Mouse (Mus musculus): ENCODE data around the gene Fam174a. TPM values are rescaled to one million over a fixed set of nuclear protein-coding genes. Genes with fewer than 3 reads are reported as not detected.

Fam174a gene
- total RNA-seq (2014; rRNA removed; ENCODE audit: low replicate concordance), result 31.5 and 57.1 TPM in 2 replicates
- 36.1 and 39.5 TPM in 2 replicates for polyA plus RNA-seq (2015; fragmentation: Nextera tagmentation; extraction: Ambion mirVana)

- peak; percentile 94 for DNase-seq (ENCODE audit: low spot score)
- H3K36me3 ChIP-seq (replicated peaks; ENCODE audit: control insufficient read depth, insufficient read depth, low read length), result no peaks in the 10 kb centered on the region
- no peaks in the 10 kb centered on the region for H3K27me3 ChIP-seq (ENCODE audit: control insufficient read depth, insufficient read depth, low read length)
- under 1% methylated on average over 79 of the region's 79 CpGs for WGBS
- H3K9me3 ChIP-seq (replicated peaks; ENCODE audit: control insufficient read depth, low read length), result no peaks in the 10 kb centered on the region
- peak within 1 kb of the TSS; percentile 79 for H3K4me2 ChIP-seq (ENCODE audit: low read depth, low read length)
- H3K27ac ChIP-seq (ENCODE audit: low read depth), result peak within 1 kb of the TSS; percentile 85
- ATAC-seq (ENCODE audit: insufficient read depth, low read depth), result peak; percentile 100
- peak within 1 kb of the TSS; percentile 85 for H3K9ac ChIP-seq (replicated peaks; ENCODE audit: low read depth, low read length)
- peaks cover 29% of the 10 kb centered on the region for H3K4me1 ChIP-seq (ENCODE audit: control insufficient read depth, insufficient read depth)
- TF ChIP-seq CTCF (IDR thresholded peaks at IDR 0.05; ENCODE audit: low read depth) (no peak), EP300 (IDR thresholded peaks at IDR 0.05; ENCODE audit: low read depth) (no peak)
- H3K4me3 ChIP-seq (ENCODE audit: low read depth, low read length), result peak within 1 kb of the TSS; percentile 90
Measured at GRCm38 (mm10) chr1:95313393-95314228, at the start of gene Fam174a. Gene Fam174a, plus strand, starts transcription at chr1:95313623.

- no peaks in the 10 kb centered on the region for H3K9me3 ChIP-seq (replicated peaks; ENCODE audit: control insufficient read depth, low read length)
- TF ChIP-seq CTCF (IDR thresholded peaks at IDR 0.05; ENCODE audit: low read depth), result no peak
- TF ChIP-seq EP300 (IDR thresholded peaks at IDR 0.05; ENCODE audit: low read depth), result no peak
- no peak overlapping the region for H3K4me3 ChIP-seq (ENCODE audit: low read depth, low read length)
- no peak overlapping the region for H3K27ac ChIP-seq (ENCODE audit: low read depth)
- DNase-seq (ENCODE audit: low spot score) (no peak), ATAC-seq (ENCODE audit: insufficient read depth, low read depth) (no peak)
- no peaks in the 10 kb centered on the region for H3K4me1 ChIP-seq (ENCODE audit: control insufficient read depth, insufficient read depth)
- 78% methylated on average over 2 of the region's 2 CpGs for WGBS
- no peak overlapping the region for H3K9ac ChIP-seq (replicated peaks; ENCODE audit: low read depth, low read length)
- H3K4me2 ChIP-seq (ENCODE audit: low read depth, low read length), result no peak overlapping the region
- H3K27me3 ChIP-seq (ENCODE audit: control insufficient read depth, insufficient read depth, low read length), result no peaks in the 10 kb centered on the region
- H3K36me3 ChIP-seq (replicated peaks; ENCODE audit: control insufficient read depth, insufficient read depth, low read length), result no peaks in the 10 kb centered on the region
Measured at GRCm38 (mm10) chr1:95263843-95264242, 49.6 kb upstream of the Fam174a start.

- H3K4me3 ChIP-seq (ENCODE audit: low read depth, low read length), result no peak overlapping the region
- no peaks in the 10 kb centered on the region for H3K4me1 ChIP-seq (ENCODE audit: control insufficient read depth, insufficient read depth)
- no peak overlapping the region for H3K9ac ChIP-seq (replicated peaks; ENCODE audit: low read depth, low read length)
- no peaks in the 10 kb centered on the region for H3K27me3 ChIP-seq (ENCODE audit: control insufficient read depth, insufficient read depth, low read length)
- ATAC-seq (ENCODE audit: insufficient read depth, low read depth) (no peak), DNase-seq (ENCODE audit: low spot score) (no peak)
- TF ChIP-seq EP300 (IDR thresholded peaks at IDR 0.05; ENCODE audit: low read depth) (no peak), CTCF (IDR thresholded peaks at IDR 0.05; ENCODE audit: low read depth) (no peak)
- WGBS, result 59% methylated on average over 13 of the region's 13 CpGs
- H3K9me3 ChIP-seq (replicated peaks; ENCODE audit: control insufficient read depth, low read length), result no peaks in the 10 kb centered on the region
- no peak overlapping the region for H3K27ac ChIP-seq (ENCODE audit: low read depth)
- no peaks in the 10 kb centered on the region for H3K36me3 ChIP-seq (replicated peaks; ENCODE audit: control insufficient read depth, insufficient read depth, low read length)
- peak overlapping the region; percentile 35 for H3K4me2 ChIP-seq (ENCODE audit: low read depth, low read length)
Measured at GRCm38 (mm10) chr1:95267950-95268724, 45.3 kb upstream of the Fam174a start.

- H3K4me2 ChIP-seq (ENCODE audit: low read depth, low read length), result no peak overlapping the region
- H3K9ac ChIP-seq (replicated peaks; ENCODE audit: low read depth, low read length), result no peak overlapping the region
- no peaks in the 10 kb centered on the region for H3K4me1 ChIP-seq (ENCODE audit: control insufficient read depth, insufficient read depth)
- no peak for ATAC-seq (ENCODE audit: insufficient read depth, low read depth)
- 33% methylated on average over 1 of the region's 1 CpGs for WGBS
- no peak for DNase-seq (ENCODE audit: low spot score)
- no peaks in the 10 kb centered on the region for H3K27me3 ChIP-seq (ENCODE audit: control insufficient read depth, insufficient read depth, low read length)
- no peak for TF ChIP-seq EP300 (IDR thresholded peaks at IDR 0.05; ENCODE audit: low read depth)
- TF ChIP-seq CTCF (IDR thresholded peaks at IDR 0.05; ENCODE audit: low read depth), result no peak
- H3K36me3 ChIP-seq (replicated peaks; ENCODE audit: control insufficient read depth, insufficient read depth, low read length), result no peaks in the 10 kb centered on the region
- no peaks in the 10 kb centered on the region for H3K9me3 ChIP-seq (replicated peaks; ENCODE audit: control insufficient read depth, low read length)
- H3K4me3 ChIP-seq (ENCODE audit: low read depth, low read length), result no peak overlapping the region
- H3K27ac ChIP-seq (ENCODE audit: low read depth), result no peak overlapping the region
Measured at GRCm38 (mm10) chr1:95273321-95273720, 40.1 kb upstream of the Fam174a start.

- 73% methylated on average over 5 of the region's 5 CpGs for WGBS
- H3K9me3 ChIP-seq (replicated peaks; ENCODE audit: control insufficient read depth, low read length), result no peaks in the 10 kb centered on the region
- H3K9ac ChIP-seq (replicated peaks; ENCODE audit: low read depth, low read length), result no peak overlapping the region
- no peaks in the 10 kb centered on the region for H3K27me3 ChIP-seq (ENCODE audit: control insufficient read depth, insufficient read depth, low read length)
- DNase-seq (ENCODE audit: low spot score) (no peak), ATAC-seq (ENCODE audit: insufficient read depth, low read depth) (no peak)
- no peak overlapping the region for H3K4me3 ChIP-seq (ENCODE audit: low read depth, low read length)
- TF ChIP-seq EP300 (IDR thresholded peaks at IDR 0.05; ENCODE audit: low read depth) (no peak), CTCF (IDR thresholded peaks at IDR 0.05; ENCODE audit: low read depth) (no peak)
- no peak overlapping the region for H3K27ac ChIP-seq (ENCODE audit: low read depth)
- H3K4me1 ChIP-seq (ENCODE audit: control insufficient read depth, insufficient read depth), result no peaks in the 10 kb centered on the region
- no peak overlapping the region for H3K4me2 ChIP-seq (ENCODE audit: low read depth, low read length)
- H3K36me3 ChIP-seq (replicated peaks; ENCODE audit: control insufficient read depth, insufficient read depth, low read length), result no peaks in the 10 kb centered on the region
Measured at GRCm38 (mm10) chr1:95308324-95308723, 5.1 kb upstream of the Fam174a start.

All from heart, postnatal 0 days (tissue).